Comparison of ENCODE assay signal across 13 mouse cellular contexts in the genomic region with DNA sequence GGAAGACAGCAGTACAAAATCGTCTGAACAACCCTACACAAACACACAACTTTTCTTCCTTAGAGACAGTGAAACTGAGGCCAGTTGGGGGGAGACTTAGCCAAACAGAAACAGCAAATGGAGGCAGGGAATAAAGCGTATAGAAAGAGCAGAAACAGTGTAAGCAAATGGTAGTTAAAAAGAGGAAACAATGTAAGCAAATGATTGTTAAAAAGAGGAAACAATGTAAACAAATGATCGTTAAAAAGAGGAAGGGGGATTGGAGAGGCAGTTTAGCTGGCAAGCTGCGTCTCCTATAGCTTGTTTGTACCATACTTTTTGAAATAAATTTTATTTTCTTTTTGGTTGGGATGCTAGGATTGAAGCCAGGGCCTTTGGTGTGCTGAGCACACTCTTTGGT. TPM values are rescaled to one million over a fixed set of nuclear protein-coding genes. Genes with fewer than 3 reads are reported as not detected.
DNase-seq lines count a peak whose midpoint lies in the region; ATAC-seq and TF ChIP-seq lines count a peak whose summit lies in the region.
"Had no signal": no experiment of that assay in that cellular context is flagged by ENCODE, and none has a peak within 500 bp of the region (broad histone marks: within the 10 kb centered on the region; RNA-seq: fewer than 3 reads in every experiment).

No protein-coding gene starts in this region.

- intact Hi-C loops in gastrocnemius, adult 2 months (cut with DNase I): no loop called here

- no peaks in the 10 kb centered on the region for H3K9me3 ChIP-seq in lung, embryonic 16.5 days (ENCODE audit: control insufficient read depth, low read length)
- H3K9me3 ChIP-seq in limb, embryonic 10.5 days (replicated peaks): no peaks in the 10 kb centered on the region
- H3K9me3 ChIP-seq in stomach, embryonic 16.5 days (replicated peaks; ENCODE audit: control insufficient read depth, low read length): no peaks in the 10 kb centered on the region
- H3K9me3 ChIP-seq in forebrain, embryonic 16.5 days (ENCODE audit: control insufficient read depth, low read length): no peaks in the 10 kb centered on the region
- H3K9me3 ChIP-seq: kidney, embryonic 15.5 days had no signal

- H3K27me3 ChIP-seq in lung, embryonic 16.5 days (ENCODE audit: control insufficient read depth, insufficient read depth, low read depth, low read length): no peaks in the 10 kb centered on the region
- no peaks in the 10 kb centered on the region for H3K27me3 ChIP-seq in limb, embryonic 10.5 days (ENCODE audit: low read depth, poor library complexity, severe bottlenecking)
- H3K27me3 ChIP-seq in stomach, embryonic 16.5 days (ENCODE audit: control insufficient read depth, insufficient read depth, low read length): no peaks in the 10 kb centered on the region
- H3K27me3 ChIP-seq in forebrain, embryonic 16.5 days (replicated peaks; ENCODE audit: control insufficient read depth, insufficient read depth, low read length): no peaks in the 10 kb centered on the region
- H3K27me3 ChIP-seq: kidney, embryonic 15.5 days had no signal

- no peak overlapping the region for H3K4me3 ChIP-seq in gastrocnemius, adult 2 months
- H3K4me3 ChIP-seq in lung, embryonic 16.5 days (ENCODE audit: low read length): no peak overlapping the region
- H3K4me3 ChIP-seq in limb, embryonic 10.5 days: no peak overlapping the region
- H3K4me3 ChIP-seq in stomach, embryonic 16.5 days (replicated peaks; ENCODE audit: low read length): no peak overlapping the region
- H3K4me3 ChIP-seq in forebrain, embryonic 16.5 days (replicated peaks; ENCODE audit: low read length): no peak overlapping the region
- H3K4me3 ChIP-seq: kidney, embryonic 15.5 days had no signal

- no peak overlapping the region for H3K9ac ChIP-seq in lung, embryonic 16.5 days (ENCODE audit: low read length)
- H3K9ac ChIP-seq in stomach, embryonic 16.5 days (ENCODE audit: low read length): no peak overlapping the region
- no peak overlapping the region for H3K9ac ChIP-seq in forebrain, embryonic 16.5 days (replicated peaks; ENCODE audit: low read depth, low read length)
- H3K9ac ChIP-seq: kidney, embryonic 15.5 days had no signal

- H3K4me1 ChIP-seq in lung, embryonic 16.5 days (replicated peaks; ENCODE audit: control insufficient read depth, insufficient read depth, low read length): peaks cover 26% of the 10 kb centered on the region
- H3K4me1 ChIP-seq in limb, embryonic 10.5 days: peaks cover 25% of the 10 kb centered on the region
- H3K4me1 ChIP-seq in stomach, embryonic 16.5 days (ENCODE audit: control insufficient read depth, insufficient read depth, low read length): peaks cover 10% of the 10 kb centered on the region; the same call in 1 of the 2 replicates
- peaks cover 14% of the 10 kb centered on the region for H3K4me1 ChIP-seq in forebrain, embryonic 16.5 days (replicated peaks; ENCODE audit: control insufficient read depth, insufficient read depth, low read length)

- no peak for DNase-seq in gastrocnemius, adult 2 months
- no peak for DNase-seq in gastrocnemius, adult 18-20 months (ENCODE audit: low spot score)
- no peak for DNase-seq in lung, postnatal 14 days
- DNase-seq in limb, embryonic 10.5 days (ENCODE audit: low spot score): no peak
- no peak for DNase-seq in layer of hippocampus, adult 11-12 months (ENCODE audit: low spot score)
- DNase-seq: cerebellum, postnatal 25 days had no signal

- TF ChIP-seq CTCF in gastrocnemius, adult 2 months (IDR thresholded peaks at IDR 0.05): no peak

- peak overlapping the region; percentile 66 for H3K27ac ChIP-seq in gastrocnemius, adult 2 months
- peak overlapping the region; percentile 19 for H3K27ac ChIP-seq in lung, embryonic 16.5 days (ENCODE audit: low read length)
- peak overlapping the region; percentile 82 for H3K27ac ChIP-seq in limb, embryonic 10.5 days
- peak overlapping the region; percentile 76 for H3K27ac ChIP-seq in stomach, embryonic 16.5 days (ENCODE audit: low read length)
- H3K27ac ChIP-seq in forebrain, embryonic 16.5 days (ENCODE audit: low read length): no peak overlapping the region
- H3K27ac ChIP-seq: hindbrain, postnatal 0 days; macrophage had no signal

- H3K36me3 ChIP-seq in lung, embryonic 16.5 days (ENCODE audit: control insufficient read depth, insufficient read depth, low read length): no peaks in the 10 kb centered on the region
- no peaks in the 10 kb centered on the region for H3K36me3 ChIP-seq in limb, embryonic 10.5 days
- no peaks in the 10 kb centered on the region for H3K36me3 ChIP-seq in stomach, embryonic 16.5 days (ENCODE audit: control insufficient read depth, insufficient read depth, low read length)
- H3K36me3 ChIP-seq in forebrain, embryonic 16.5 days (ENCODE audit: control insufficient read depth, insufficient read depth): no peaks in the 10 kb centered on the region
- H3K36me3 ChIP-seq: kidney, embryonic 15.5 days had no signal

- WGBS in lung, embryonic 16.5 days: 26% methylated on average over 4 of the region's 4 CpGs
- WGBS in limb, embryonic 10.5 days: 58% methylated on average over 4 of the region's 4 CpGs
- 34% methylated on average over 4 of the region's 4 CpGs for WGBS in stomach, embryonic 16.5 days
- WGBS in forebrain, embryonic 16.5 days: 49% methylated on average over 4 of the region's 4 CpGs

- no peak overlapping the region for H3K4me2 ChIP-seq in lung, embryonic 16.5 days (ENCODE audit: low read depth, low read length)
- no peak overlapping the region for H3K4me2 ChIP-seq in stomach, embryonic 16.5 days (ENCODE audit: low read depth, low read length)
- no peak overlapping the region for H3K4me2 ChIP-seq in forebrain, embryonic 16.5 days (ENCODE audit: low read length)
- H3K4me2 ChIP-seq: kidney, embryonic 15.5 days had no signal

- no peak for ATAC-seq in lung, embryonic 16.5 days (ENCODE audit: low read depth)
- no peak for ATAC-seq in stomach, embryonic 16.5 days (ENCODE audit: insufficient read depth, low FRiP score)
- ATAC-seq in forebrain, embryonic 16.5 days: no peak
- ATAC-seq: hindbrain, postnatal 0 days; midbrain, embryonic 16.5 days had no signal

RNA-seq across cellular contexts. Expression of a gene that starts 45.2 kb away (rescaled TPM):
- 10 to 100 TPM; 30.2 to 54.1 TPM for total RNA-seq in gastrocnemius, adult 2 months (2021)
- 10 to 100 TPM; 25.3 to 36.5 TPM for total RNA-seq in gastrocnemius, adult 18-20 months (2021)
- 617 and 655 TPM in 2 replicates for polyA plus RNA-seq in lung, embryonic 16.5 days (2015; fragmentation: Nextera tagmentation; extraction: Ambion mirVana)
- 160 and 215 TPM in 2 replicates for polyA plus RNA-seq in limb, embryonic 10.5 days (2016; fragmentation: Nextera tagmentation; extraction: Ambion mirVana)
- polyA plus RNA-seq in stomach, embryonic 16.5 days (2015; fragmentation: Nextera tagmentation; extraction: Ambion mirVana): 417 and 440 TPM in 2 replicates
- polyA plus RNA-seq in forebrain, embryonic 16.5 days (2015; fragmentation: Nextera tagmentation; extraction: Ambion mirVana): 75.6 and 105 TPM in 2 replicates
